ENCODE assay signal across 8 mouse cellular contexts in the genomic region with DNA sequence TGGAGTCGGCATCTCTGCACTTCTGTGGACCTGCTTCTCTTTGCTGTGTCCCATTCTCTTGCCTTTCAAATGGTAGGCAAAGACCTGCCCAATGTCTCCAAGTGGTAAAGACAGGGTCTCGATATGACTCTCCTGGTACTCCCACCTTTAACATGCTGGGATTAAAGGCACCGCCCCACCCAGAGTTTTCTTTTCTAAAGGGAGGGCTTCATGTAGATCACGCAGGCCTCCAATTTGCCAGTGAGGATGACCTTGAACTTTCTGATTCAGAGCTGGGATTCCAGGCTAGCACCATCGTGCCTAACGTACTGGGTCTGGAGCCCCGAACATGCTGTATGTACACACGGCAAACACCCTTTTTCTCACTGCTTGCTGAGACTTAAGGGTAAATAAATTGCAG. TPM values are rescaled to one million over a fixed set of nuclear protein-coding genes. Genes with fewer than 3 reads are reported as not detected.
DNase-seq lines count a peak whose midpoint lies in the region; ATAC-seq lines count a peak whose summit lies in the region.

No protein-coding gene starts in this region.

- H3K4me2 ChIP-seq in heart, embryonic 15.5 days, result peak overlapping the region; percentile 91
- peak overlapping the region; percentile 87 for H3K4me2 ChIP-seq in heart, embryonic 16.5 days (ENCODE audit: low read depth, low read length)
- H3K4me2 ChIP-seq in midbrain, embryonic 12.5 days (replicated peaks), result peak overlapping the region; percentile 87

- H3K9me3 ChIP-seq in heart, embryonic 15.5 days (replicated peaks), result no peaks in the 10 kb centered on the region
- no peaks in the 10 kb centered on the region for H3K9me3 ChIP-seq in heart, embryonic 16.5 days (replicated peaks; ENCODE audit: control insufficient read depth, low read length)
- H3K9me3 ChIP-seq in midbrain, embryonic 12.5 days, result no peaks in the 10 kb centered on the region

- ATAC-seq in heart, embryonic 15.5 days (replicated peaks; ENCODE audit: insufficient number of reproducible peaks, insufficient read depth, low FRiP score, low read depth), result no peak
- no peak for ATAC-seq in heart, embryonic 16.5 days (replicated peaks; ENCODE audit: extremely low read depth, insufficient read depth, low FRiP score)
- no peak for ATAC-seq in midbrain, embryonic 12.5 days (ENCODE audit: low FRiP score, low read depth)

- no peaks in the 10 kb centered on the region for H3K27me3 ChIP-seq in heart, embryonic 15.5 days
- H3K27me3 ChIP-seq in heart, embryonic 16.5 days (ENCODE audit: control insufficient read depth, insufficient read depth, low read length), result no peaks in the 10 kb centered on the region
- H3K27me3 ChIP-seq in midbrain, embryonic 12.5 days, result no peaks in the 10 kb centered on the region

- 9% methylated on average over 8 of the region's 8 CpGs for WGBS in heart, embryonic 15.5 days
- 8% methylated on average over 8 of the region's 8 CpGs for WGBS in heart, embryonic 16.5 days
- 4% methylated on average over 8 of the region's 8 CpGs for WGBS in midbrain, embryonic 12.5 days

- H3K36me3 ChIP-seq in heart, embryonic 15.5 days, result peaks cover 4% of the 10 kb centered on the region
- H3K36me3 ChIP-seq in heart, embryonic 16.5 days (ENCODE audit: control insufficient read depth, insufficient read depth), result no peaks in the 10 kb centered on the region
- peaks cover 3% of the 10 kb centered on the region for H3K36me3 ChIP-seq in midbrain, embryonic 12.5 days

- H3K27ac ChIP-seq in heart, embryonic 15.5 days, result peak overlapping the region; percentile 96
- H3K27ac ChIP-seq in heart, embryonic 16.5 days (ENCODE audit: low read length), result peak overlapping the region; percentile 95
- H3K27ac ChIP-seq in midbrain, embryonic 12.5 days (replicated peaks), result peak overlapping the region; percentile 78

- H3K4me1 ChIP-seq in heart, embryonic 15.5 days (replicated peaks), result peaks cover 41% of the 10 kb centered on the region
- H3K4me1 ChIP-seq in heart, embryonic 16.5 days (ENCODE audit: control insufficient read depth, insufficient read depth, low read length), result peaks cover 24% of the 10 kb centered on the region
- H3K4me1 ChIP-seq in midbrain, embryonic 12.5 days, result peaks cover 43% of the 10 kb centered on the region

- no peak for DNase-seq in heart, postnatal 10 days
- DNase-seq in NIH3T3 (ENCODE audit: low read depth), result peak; percentile 43
- DNase-seq in urinary bladder, postnatal 4 days (ENCODE audit: low spot score in 2 of 2), result no peak
- no peak for DNase-seq in spleen, postnatal 4 days (ENCODE audit: low spot score in 2 of 2)
- no peak for DNase-seq in testis, postnatal 14 days (ENCODE audit: low spot score)

- H3K9ac ChIP-seq in heart, embryonic 15.5 days, result peak overlapping the region; percentile 74
- H3K9ac ChIP-seq in heart, embryonic 16.5 days (ENCODE audit: low read length), result peak overlapping the region; percentile 80
- H3K9ac ChIP-seq in midbrain, embryonic 12.5 days (replicated peaks), result peak overlapping the region; percentile 54

- H3K4me3 ChIP-seq in heart, embryonic 15.5 days, result peak overlapping the region; percentile 69
- H3K4me3 ChIP-seq in heart, embryonic 16.5 days (ENCODE audit: low read length), result peak overlapping the region; percentile 68
- H3K4me3 ChIP-seq in midbrain, embryonic 12.5 days, result peak overlapping the region; percentile 60

- intact Hi-C loops in heart, postnatal 10 days (cut with DNase I), result loop anchor here (2.0 kb wide), 1 partner anchor 14 kb away; the partner anchor contains the start of gene Wdr34

RNA-seq across cellular contexts. Expression of gene Set, which starts 6.1 kb away (rescaled TPM):
- polyA plus RNA-seq in heart, embryonic 15.5 days (2015; fragmentation: Nextera tagmentation; extraction: Ambion mirVana), result 194 and 206 TPM in 2 replicates
- total RNA-seq in heart, postnatal 10 days (2021), result 100 to 1,000 TPM; 131 to 149 TPM
- polyA plus RNA-seq in heart, embryonic 16.5 days (2015; fragmentation: Nextera tagmentation; extraction: Ambion mirVana), result 198 and 217 TPM in 2 replicates
- polyA plus RNA-seq in midbrain, embryonic 12.5 days (2016; fragmentation: Nextera tagmentation; extraction: Ambion mirVana), result 627 and 693 TPM in 2 replicates

RNA-seq across cellular contexts. Expression of gene Pkn3, which starts 14.2 kb away (rescaled TPM):
- 11.0 and 11.1 TPM in 2 replicates for polyA plus RNA-seq in heart, embryonic 15.5 days (2015; fragmentation: Nextera tagmentation; extraction: Ambion mirVana)
- total RNA-seq in heart, postnatal 10 days (2021), result 10 to 100 TPM; 11.4 to 12.9 TPM
- polyA plus RNA-seq in heart, embryonic 16.5 days (2015; fragmentation: Nextera tagmentation; extraction: Ambion mirVana), result 9.4 and 11.7 TPM in 2 replicates
- 8.7 and 9.2 TPM in 2 replicates for polyA plus RNA-seq in midbrain, embryonic 12.5 days (2016; fragmentation: Nextera tagmentation; extraction: Ambion mirVana)

RNA-seq across cellular contexts. Expression of gene Wdr34, which starts 14.6 kb away (rescaled TPM):
- 18.7 and 25.0 TPM in 2 replicates for polyA plus RNA-seq in heart, embryonic 15.5 days (2015; fragmentation: Nextera tagmentation; extraction: Ambion mirVana)
- 10 to 100 TPM in 1 of 2 experiments, 1 to 10 TPM in 1; 9.1 to 11.6 TPM for total RNA-seq in heart, postnatal 10 days (2021)
- 24.1 and 25.6 TPM in 2 replicates for polyA plus RNA-seq in heart, embryonic 16.5 days (2015; fragmentation: Nextera tagmentation; extraction: Ambion mirVana)
- 38.0 and 39.1 TPM in 2 replicates for polyA plus RNA-seq in midbrain, embryonic 12.5 days (2016; fragmentation: Nextera tagmentation; extraction: Ambion mirVana)

RNA-seq across cellular contexts. Expression of gene Zdhhc12, which starts 30.2 kb away (rescaled TPM):
- polyA plus RNA-seq in heart, embryonic 15.5 days (2015; fragmentation: Nextera tagmentation; extraction: Ambion mirVana), result 25.8 and 31.3 TPM in 2 replicates
- total RNA-seq in heart, postnatal 10 days (2021), result 1 to 10 TPM; 7.5 to 7.8 TPM
- polyA plus RNA-seq in heart, embryonic 16.5 days (2015; fragmentation: Nextera tagmentation; extraction: Ambion mirVana), result 29.4 and 30.8 TPM in 2 replicates
- polyA plus RNA-seq in midbrain, embryonic 12.5 days (2016; fragmentation: Nextera tagmentation; extraction: Ambion mirVana), result 22.8 and 23.9 TPM in 2 replicates
